Mouse (Mus musculus) hindbrain, embryonic 11.5 days (tissue): ENCODE results near the gene Commd2. TPM values are rescaled to one million over a fixed set of nuclear protein-coding genes. Genes with fewer than 3 reads are reported as not detected.

Experiments used
- ATAC-seq: fragments of 200-750 bp; cut with Nextera tagmentation; 2 replicates; pipeline ENCODE4 v1.8.0; 2017; ENCODE audit warnings: mild to moderate bottlenecking, moderate TSS enrichment, moderate library complexity; ENCODE audit not compliant: low FRiP score
- DNase-seq: peaks from one replicate; pipeline ENCODE4 v3.0.0-alpha.2; 2015; ENCODE audit warnings: low spot score
- H3K27ac ChIP-seq: fragments of 300-500 bp; sonication (generic); 2 replicates; pipeline ENCODE4 v1.5.1; 2014; ENCODE audit warnings: mild to moderate bottlenecking, low read depth, low read length
- H3K27me3 ChIP-seq: fragments of 300-500 bp; sonication (generic); 2 replicates; pipeline ENCODE4 v1.6.1; 2014; ENCODE audit warnings: mild to moderate bottlenecking, low read length, moderate library complexity, mixed read lengths; ENCODE audit not compliant: control insufficient read depth, insufficient read depth
- H3K36me3 ChIP-seq: fragments of 300-500 bp; sonication (generic); 2 replicates; pipeline ENCODE4 v1.6.1; 2014; ENCODE audit warnings: mild to moderate bottlenecking, low read length, moderate library complexity, mixed read lengths; ENCODE audit not compliant: control insufficient read depth, insufficient read depth
- H3K4me1 ChIP-seq: fragments of 300-500 bp; sonication (generic); replicated peaks from 2 replicates; pipeline ENCODE4 v1.6.1; 2014; ENCODE audit warnings: low read length, mixed read lengths; ENCODE audit not compliant: control insufficient read depth, insufficient read depth
- H3K4me2 ChIP-seq: fragments of 300-500 bp; sonication (generic); replicated peaks from 2 replicates; pipeline ENCODE4 v1.6.1; 2014; ENCODE audit warnings: mild to moderate bottlenecking, low read depth, low read length
- H3K4me3 ChIP-seq: fragments of 300-500 bp; sonication (generic); 2 replicates; pipeline ENCODE4 v1.5.1; 2014; ENCODE audit warnings: low read depth, low read length
- H3K9ac ChIP-seq: fragments of 300-500 bp; sonication (generic); 2 replicates; pipeline ENCODE4 v1.6.1; 2014; ENCODE audit warnings: low read depth, low read length
- H3K9me3 ChIP-seq: fragments of 300-500 bp; sonication (generic); 2 replicates; pipeline ENCODE4 v1.6.1; 2016; ENCODE audit warnings: low read length; ENCODE audit not compliant: control insufficient read depth
- WGBS: fragments of 180-500 bp; shearing (Covaris S2); extraction: QIAGEN DNeasy Blood & Tissue Kit; methylation state at CpG from one replicate; pipeline ENCODE4 v1.1.7; 2014; 5-methylcytosine and 5-hydroxymethylcytosine counted together
- polyA plus RNA-seq: library from polyadenylated mRNA; unstranded; fragments of >200 nt; fragmentation: Nextera tagmentation; extraction: Ambion mirVana; gene quantifications from 2 replicates; pipeline ENCODE4 v1.2.1, GENCODE M21; 2014

The Commd2 gene
- polyA plus RNA-seq, 1 experiment from 2014 or later: 101 TPM

- H3K36me3 ChIP-seq: no peaks in the 10 kb centered on the region
- WGBS: 80% methylated on average over 3 of the region's 3 CpGs
- no peaks in the 10 kb centered on the region for H3K27me3 ChIP-seq
- ATAC-seq (no peak), DNase-seq (no peak)
- H3K4me3 ChIP-seq: no peak overlapping the region
- H3K4me2 ChIP-seq: no peak overlapping the region
- H3K4me1 ChIP-seq: no peaks in the 10 kb centered on the region
- no peaks in the 10 kb centered on the region for H3K9me3 ChIP-seq
- no peak overlapping the region for H3K9ac ChIP-seq
- H3K27ac ChIP-seq: no peak overlapping the region
Observed at GRCm38 (mm10) chr3:57634763-57635487, 16.6 kb downstream of the Commd2 start.

GRCm38 (mm10) chr3:57626954-57627513 lies 24.5 kb downstream of the Commd2 start:
- Histone ChIP-seq H3K27ac (no peak overlapping the region), H3K4me3 (no peak overlapping the region), H3K27me3 (no peaks in the 10 kb centered on the region), H3K4me1 (no peaks in the 10 kb centered on the region), H3K4me2 (no peak overlapping the region), H3K9ac (no peak overlapping the region), H3K36me3 (no peaks in the 10 kb centered on the region), H3K9me3 (no peaks in the 10 kb centered on the region)
- ATAC-seq: no peak
- DNase-seq: no peak
- WGBS: 87% methylated on average over 11 of the region's 11 CpGs

GRCm38 (mm10) chr3:57625275-57625997 lies 26.1 kb downstream of the Commd2 start:
- DNase-seq (peak; percentile 90), ATAC-seq (peak; percentile 63; the same call in 1 of the 2 replicates)
- Histone ChIP-seq H3K4me3 (peak overlapping the region; percentile 14), H3K4me2 (peak overlapping the region; percentile 39), H3K9ac (peak overlapping the region; percentile 27; the same call in 1 of the 2 replicates), H3K4me1 (no peaks in the 10 kb centered on the region), H3K36me3 (no peaks in the 10 kb centered on the region), H3K27me3 (no peaks in the 10 kb centered on the region), H3K9me3 (no peaks in the 10 kb centered on the region), H3K27ac (no peak overlapping the region)
- 23% methylated on average over 21 of the region's 21 CpGs for WGBS

- no peak overlapping the region for H3K4me2 ChIP-seq
- no peak for ATAC-seq
- H3K9ac ChIP-seq: no peak overlapping the region
- H3K9me3 ChIP-seq: no peaks in the 10 kb centered on the region
- no peaks in the 10 kb centered on the region for H3K36me3 ChIP-seq
- H3K27ac ChIP-seq: no peak overlapping the region
- DNase-seq: peak; percentile 22
- no peaks in the 10 kb centered on the region for H3K27me3 ChIP-seq
- no peak overlapping the region for H3K4me3 ChIP-seq
- 82% methylated on average over 4 of the region's 4 CpGs for WGBS
- H3K4me1 ChIP-seq: no peaks in the 10 kb centered on the region
Observed at GRCm38 (mm10) chr3:57619718-57620117, 31.8 kb downstream of the Commd2 start.

DNA sequence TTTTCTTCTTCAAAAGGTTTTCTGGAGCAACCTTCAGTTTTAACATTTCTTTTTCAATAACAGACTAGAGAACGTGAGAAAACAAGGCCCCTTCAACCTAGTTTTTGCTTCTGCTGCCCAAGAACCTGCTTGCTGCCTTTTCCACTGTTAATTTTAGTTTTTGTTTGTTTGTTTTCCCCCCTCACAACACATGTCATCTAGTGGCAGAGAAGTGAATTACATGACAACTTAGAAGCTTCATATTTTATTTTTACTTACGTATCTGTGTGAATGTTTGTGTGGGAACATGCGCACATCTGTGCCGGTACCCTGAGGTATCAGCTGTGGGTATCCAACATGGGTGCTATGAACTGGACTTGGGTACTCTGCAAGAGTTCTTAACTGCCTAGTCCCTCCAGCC lies 35.9 kb downstream of the Commd2 start:
- Histone ChIP-seq H3K36me3 (no peaks in the 10 kb centered on the region), H3K4me2 (no peak overlapping the region), H3K27ac (no peak overlapping the region), H3K9me3 (no peaks in the 10 kb centered on the region), H3K27me3 (no peaks in the 10 kb centered on the region), H3K9ac (no peak overlapping the region), H3K4me3 (no peak overlapping the region), H3K4me1 (no peaks in the 10 kb centered on the region)
- WGBS: 94% methylated on average over 4 of the region's 4 CpGs
- ATAC-seq (no peak), DNase-seq (no peak)

DNA sequence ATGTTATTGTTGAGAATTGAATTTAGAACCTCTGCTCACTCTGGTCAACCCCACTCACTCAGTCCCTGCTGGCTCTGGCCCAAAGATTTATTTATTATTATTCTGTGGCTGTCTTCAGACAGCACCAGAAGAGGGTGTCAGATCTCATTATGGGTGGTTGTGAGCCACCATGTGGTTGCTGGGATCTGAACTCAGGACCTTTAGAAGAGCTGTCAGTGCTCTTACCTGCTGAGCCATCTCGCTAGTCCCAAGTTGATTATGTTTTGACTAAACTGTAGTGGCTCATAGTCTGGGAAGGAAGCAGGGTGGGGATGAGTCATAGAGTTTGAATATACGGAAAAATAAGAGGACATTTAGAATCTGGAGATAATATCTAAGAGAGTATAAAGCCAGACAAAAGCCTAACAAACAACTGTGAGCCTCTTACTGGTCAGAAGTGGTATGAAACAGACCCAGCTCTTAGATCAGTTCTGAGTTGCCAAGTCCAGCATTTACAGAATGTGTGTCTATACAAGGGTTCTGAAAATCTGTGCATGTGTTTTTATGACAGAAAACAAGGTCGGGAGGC lies 39.0 kb downstream of the Commd2 start:
- Histone ChIP-seq H3K4me2 (no peak overlapping the region), H3K9me3 (no peaks in the 10 kb centered on the region), H3K4me1 (no peaks in the 10 kb centered on the region), H3K4me3 (no peak overlapping the region), H3K9ac (no peak overlapping the region), H3K36me3 (no peaks in the 10 kb centered on the region), H3K27ac (no peak overlapping the region), H3K27me3 (no peaks in the 10 kb centered on the region)
- DNase-seq (no peak), ATAC-seq (no peak)
- 77% methylated on average over 3 of the region's 3 CpGs for WGBS

GRCm38 (mm10) chr3:57611776-57612175 lies 39.7 kb downstream of the Commd2 start:
- DNase-seq (no peak), ATAC-seq (no peak)
- Histone ChIP-seq H3K4me1 (no peaks in the 10 kb centered on the region), H3K36me3 (no peaks in the 10 kb centered on the region), H3K9ac (no peak overlapping the region), H3K27ac (no peak overlapping the region), H3K4me2 (no peak overlapping the region), H3K4me3 (no peak overlapping the region), H3K27me3 (no peaks in the 10 kb centered on the region), H3K9me3 (no peaks in the 10 kb centered on the region)
- WGBS: 88% methylated on average over 7 of the region's 7 CpGs

DNA sequence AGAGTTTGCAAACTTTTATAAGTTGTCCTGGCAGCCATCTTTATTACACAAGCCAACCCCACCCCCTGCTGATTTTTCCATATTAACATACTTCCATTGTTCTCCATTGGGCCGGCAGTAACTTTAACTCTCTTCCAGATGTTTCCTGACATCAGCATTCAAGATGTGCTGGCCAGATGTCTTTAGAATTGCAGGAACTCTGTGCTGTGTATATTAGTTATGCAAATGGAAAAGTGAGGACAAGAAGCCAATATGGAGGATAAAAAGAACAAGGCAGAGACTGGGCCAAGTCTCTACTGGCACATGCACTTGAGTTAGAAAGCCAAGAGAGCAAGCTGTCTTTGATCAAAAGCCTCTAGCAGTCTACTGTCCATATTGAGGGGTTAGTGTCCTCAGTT lies 46.9 kb downstream of the Commd2 start:
- Histone ChIP-seq H3K9ac (no peak overlapping the region), H3K4me3 (no peak overlapping the region), H3K27me3 (no peaks in the 10 kb centered on the region), H3K9me3 (no peaks in the 10 kb centered on the region), H3K4me1 (no peaks in the 10 kb centered on the region), H3K27ac (no peak overlapping the region), H3K36me3 (no peaks in the 10 kb centered on the region), H3K4me2 (no peak overlapping the region)
- DNase-seq (no peak), ATAC-seq (no peak)
- 53% methylated on average over 1 of the region's 1 CpGs for WGBS
